Comparison of ENCODE assay signal across 17 mouse cellular contexts in the genomic region with DNA sequence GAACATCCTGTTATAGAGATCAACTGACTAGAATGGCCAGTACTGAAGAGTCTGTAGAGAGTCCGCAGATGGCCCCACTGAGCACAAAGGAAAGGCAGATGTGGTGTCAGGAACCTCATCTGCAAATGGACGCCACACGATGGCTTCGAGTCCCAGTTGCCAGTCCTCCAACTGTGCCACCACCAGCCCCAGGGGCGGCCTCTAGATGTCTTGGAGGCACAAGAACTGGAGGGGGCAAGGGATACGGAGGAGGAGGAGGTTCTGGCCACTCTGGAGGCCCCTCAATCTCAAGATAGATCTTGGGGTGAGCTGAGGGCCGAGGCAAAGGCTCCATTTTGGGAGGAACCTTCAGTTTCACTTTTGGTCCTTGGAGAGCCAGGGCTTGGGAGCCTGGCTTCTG. TPM values are rescaled to one million over a fixed set of nuclear protein-coding genes. Genes with fewer than 3 reads are reported as not detected.
"Had no signal": no experiment of that assay in that cellular context is flagged by ENCODE, and none has a peak within 500 bp of the region (broad histone marks: within the 10 kb centered on the region; RNA-seq: fewer than 3 reads in every experiment).

No protein-coding gene starts in this region.

- DNase-seq: retina, postnatal 1 day; right cerebral cortex, adult 18-20 months; right cerebral cortex, postnatal 14 days; right cerebral cortex, postnatal 25 days; right cerebral cortex, postnatal 4 days; spleen, adult 18-20 months; thymus, adult 18-20 months; thymus, adult 2 months; thymus, postnatal 14 days; thymus, postnatal 25 days; thymus, postnatal 36 days; thymus, postnatal 4 days had no signal

- H3K4me3 ChIP-seq: neural tube, embryonic 13.5 days; neural tube, embryonic 15.5 days; stomach, embryonic 15.5 days had no signal

- H3K27ac ChIP-seq: neural tube, embryonic 13.5 days; neural tube, embryonic 15.5 days; stomach, embryonic 15.5 days; stomach, postnatal 0 days had no signal

RNA-seq across cellular contexts. Expression of a gene that starts 47.2 kb away (rescaled TPM):
- total RNA-seq: neutrophil, adult 5-6 weeks had no signal
